Mouse (Mus musculus): Measurements from ENCODE around the gene Epb41. TPM values are rescaled to one million over a fixed set of nuclear protein-coding genes. Genes with fewer than 3 reads are reported as not detected.

Gene Epb41
- total and polyA plus RNA-seq, 3 experiments: 58.7 to 256 (median 128) TPM

GRCm38 (mm10) chr4:131957161-131957560, 118.0 kb downstream of the Epb41 start:
- Histone ChIP-seq H3K79me2 (replicated peaks; ENCODE audit: control insufficient read depth, insufficient read depth, low read length) (no peaks in the 10 kb centered on the region), H3K9ac (ENCODE audit: low read depth, low read length) (no peak overlapping the region), H3K4me3 (no peak overlapping the region), H3K4me1 (ENCODE audit: control insufficient read depth, insufficient read depth, low read length) (no peaks in the 10 kb centered on the region), H3K27ac (no peak overlapping the region), H3K36me3 (ENCODE audit: control insufficient read depth, insufficient read depth, low read length) (no peaks in the 10 kb centered on the region; the same call in 1 of the 2 replicates), H3K27me3 (ENCODE audit: control insufficient read depth, insufficient read depth, low read length) (no peaks in the 10 kb centered on the region)
- WGBS: 80% methylated on average over 3 of the region's 3 CpGs
- TF ChIP-seq EP300 (IDR thresholded peaks at IDR 0.05; ENCODE audit: insufficient read depth, low read depth, low read length) (no peak), CTCF (IDR thresholded peaks at IDR 0.05) (no peak), POLR2A (IDR thresholded peaks at IDR 0.05; ENCODE audit: insufficient read depth, low read depth, low read length) (no peak)
- no peak for DNase-seq
- intact Hi-C loops (cut with DNase I): no loop called here

- 61% methylated on average over 8 of the region's 8 CpGs for WGBS
- no peak for TF ChIP-seq EP300 (IDR thresholded peaks at IDR 0.05; ENCODE audit: insufficient read depth, low read depth, low read length)
- no peak for TF ChIP-seq CTCF (IDR thresholded peaks at IDR 0.05)
- TF ChIP-seq POLR2A (IDR thresholded peaks at IDR 0.05; ENCODE audit: insufficient read depth, low read depth, low read length): no peak
- Histone ChIP-seq H3K79me2 (replicated peaks; ENCODE audit: control insufficient read depth, insufficient read depth, low read length) (no peaks in the 10 kb centered on the region), H3K4me1 (ENCODE audit: control insufficient read depth, insufficient read depth, low read length) (no peaks in the 10 kb centered on the region; the same call in 1 of the 2 replicates), H3K9ac (ENCODE audit: low read depth, low read length) (no peak overlapping the region), H3K36me3 (ENCODE audit: control insufficient read depth, insufficient read depth, low read length) (no peaks in the 10 kb centered on the region), H3K4me3 (no peak overlapping the region), H3K27me3 (ENCODE audit: control insufficient read depth, insufficient read depth, low read length) (no peaks in the 10 kb centered on the region), H3K27ac (no peak overlapping the region)
- intact Hi-C loops (cut with DNase I): no loop called here
- DNase-seq: no peak
Observed at GRCm38 (mm10) chr4:131950657-131951056, 124.5 kb downstream of the Epb41 start.

- 55% methylated on average over 5 of the region's 5 CpGs for WGBS
- intact Hi-C loops (cut with DNase I): no loop called here
- Histone ChIP-seq H3K27ac (no peak overlapping the region), H3K4me3 (no peak overlapping the region), H3K79me2 (replicated peaks; ENCODE audit: control insufficient read depth, insufficient read depth, low read length) (no peaks in the 10 kb centered on the region), H3K27me3 (ENCODE audit: control insufficient read depth, insufficient read depth, low read length) (no peaks in the 10 kb centered on the region), H3K4me1 (ENCODE audit: control insufficient read depth, insufficient read depth, low read length) (no peaks in the 10 kb centered on the region; the same call in 1 of the 2 replicates), H3K9ac (ENCODE audit: low read depth, low read length) (no peak overlapping the region), H3K36me3 (ENCODE audit: control insufficient read depth, insufficient read depth, low read length) (no peaks in the 10 kb centered on the region)
- no peak for TF ChIP-seq CTCF (IDR thresholded peaks at IDR 0.05)
- TF ChIP-seq EP300 (IDR thresholded peaks at IDR 0.05; ENCODE audit: insufficient read depth, low read depth, low read length): no peak
- TF ChIP-seq POLR2A (IDR thresholded peaks at IDR 0.05; ENCODE audit: insufficient read depth, low read depth, low read length): no peak
- DNase-seq: no peak
Observed at GRCm38 (mm10) chr4:131949903-131950302, 125.2 kb downstream of the Epb41 start.

- no peaks in the 10 kb centered on the region for H3K36me3 ChIP-seq (ENCODE audit: control insufficient read depth, insufficient read depth, low read length)
- TF ChIP-seq CTCF (IDR thresholded peaks at IDR 0.05) (no peak), POLR2A (IDR thresholded peaks at IDR 0.05; ENCODE audit: insufficient read depth, low read depth, low read length) (no peak), EP300 (IDR thresholded peaks at IDR 0.05; ENCODE audit: insufficient read depth, low read depth, low read length) (no peak)
- no peaks in the 10 kb centered on the region; the same call in 1 of the 2 replicates for H3K4me1 ChIP-seq (ENCODE audit: control insufficient read depth, insufficient read depth, low read length)
- peak overlapping the region; percentile 54; the same call in 1 of the 2 replicates for H3K27ac ChIP-seq
- no peak overlapping the region for H3K4me3 ChIP-seq
- no peak for DNase-seq
- 91% methylated on average over 11 of the region's 11 CpGs for WGBS
- no peak overlapping the region for H3K9ac ChIP-seq (ENCODE audit: low read depth, low read length)
- H3K79me2 ChIP-seq (replicated peaks; ENCODE audit: control insufficient read depth, insufficient read depth, low read length): no peaks in the 10 kb centered on the region
- intact Hi-C loops (cut with DNase I): no loop called here
- no peaks in the 10 kb centered on the region for H3K27me3 ChIP-seq (ENCODE audit: control insufficient read depth, insufficient read depth, low read length)
Observed at GRCm38 (mm10) chr4:131947848-131948247, 127.3 kb downstream of the Epb41 start.

GRCm38 (mm10) chr4:131940846-131941245, 134.3 kb downstream of the Epb41 start:
- peaks cover 2% of the 10 kb centered on the region; the same call in 1 of the 2 replicates for H3K36me3 ChIP-seq (ENCODE audit: control insufficient read depth, insufficient read depth, low read length)
- H3K27ac ChIP-seq: no peak overlapping the region
- no peak overlapping the region for H3K9ac ChIP-seq (ENCODE audit: low read depth, low read length)
- 94% methylated on average over 4 of the region's 4 CpGs for WGBS
- no peaks in the 10 kb centered on the region for H3K79me2 ChIP-seq (replicated peaks; ENCODE audit: control insufficient read depth, insufficient read depth, low read length)
- DNase-seq: no peak
- intact Hi-C loops (cut with DNase I): no loop called here
- no peak for TF ChIP-seq CTCF (IDR thresholded peaks at IDR 0.05)
- TF ChIP-seq POLR2A (IDR thresholded peaks at IDR 0.05; ENCODE audit: insufficient read depth, low read depth, low read length): no peak
- no peak for TF ChIP-seq EP300 (IDR thresholded peaks at IDR 0.05; ENCODE audit: insufficient read depth, low read depth, low read length)
- H3K27me3 ChIP-seq (ENCODE audit: control insufficient read depth, insufficient read depth, low read length): no peaks in the 10 kb centered on the region
- H3K4me1 ChIP-seq (ENCODE audit: control insufficient read depth, insufficient read depth, low read length): no peaks in the 10 kb centered on the region; the same call in 1 of the 2 replicates
- H3K4me3 ChIP-seq: no peak overlapping the region

GRCm38 (mm10) chr4:131939459-131939858, 135.7 kb downstream of the Epb41 start:
- intact Hi-C loops (cut with DNase I): no loop called here
- Histone ChIP-seq H3K9ac (ENCODE audit: low read depth, low read length) (no peak overlapping the region), H3K4me1 (ENCODE audit: control insufficient read depth, insufficient read depth, low read length) (no peaks in the 10 kb centered on the region; the same call in 1 of the 2 replicates), H3K27me3 (ENCODE audit: control insufficient read depth, insufficient read depth, low read length) (no peaks in the 10 kb centered on the region), H3K27ac (no peak overlapping the region), H3K36me3 (ENCODE audit: control insufficient read depth, insufficient read depth, low read length) (peaks cover 2% of the 10 kb centered on the region; the same call in 1 of the 2 replicates), H3K79me2 (replicated peaks; ENCODE audit: control insufficient read depth, insufficient read depth, low read length) (no peaks in the 10 kb centered on the region), H3K4me3 (no peak overlapping the region)
- no peak for DNase-seq
- WGBS: 63% methylated on average over 2 of the region's 2 CpGs
- TF ChIP-seq EP300 (IDR thresholded peaks at IDR 0.05; ENCODE audit: insufficient read depth, low read depth, low read length) (no peak), CTCF (IDR thresholded peaks at IDR 0.05) (no peak), POLR2A (IDR thresholded peaks at IDR 0.05; ENCODE audit: insufficient read depth, low read depth, low read length) (no peak)

Measured in heart, adult 2 months (tissue).